Mouse (Mus musculus): ENCODE results near the gene Rsg1. TPM values are rescaled to one million over a fixed set of nuclear protein-coding genes. Genes with fewer than 3 reads are reported as not detected.

Gene Rsg1
- polyA plus RNA-seq, 2 experiments: 0.56 to 0.78 TPM

DNA sequence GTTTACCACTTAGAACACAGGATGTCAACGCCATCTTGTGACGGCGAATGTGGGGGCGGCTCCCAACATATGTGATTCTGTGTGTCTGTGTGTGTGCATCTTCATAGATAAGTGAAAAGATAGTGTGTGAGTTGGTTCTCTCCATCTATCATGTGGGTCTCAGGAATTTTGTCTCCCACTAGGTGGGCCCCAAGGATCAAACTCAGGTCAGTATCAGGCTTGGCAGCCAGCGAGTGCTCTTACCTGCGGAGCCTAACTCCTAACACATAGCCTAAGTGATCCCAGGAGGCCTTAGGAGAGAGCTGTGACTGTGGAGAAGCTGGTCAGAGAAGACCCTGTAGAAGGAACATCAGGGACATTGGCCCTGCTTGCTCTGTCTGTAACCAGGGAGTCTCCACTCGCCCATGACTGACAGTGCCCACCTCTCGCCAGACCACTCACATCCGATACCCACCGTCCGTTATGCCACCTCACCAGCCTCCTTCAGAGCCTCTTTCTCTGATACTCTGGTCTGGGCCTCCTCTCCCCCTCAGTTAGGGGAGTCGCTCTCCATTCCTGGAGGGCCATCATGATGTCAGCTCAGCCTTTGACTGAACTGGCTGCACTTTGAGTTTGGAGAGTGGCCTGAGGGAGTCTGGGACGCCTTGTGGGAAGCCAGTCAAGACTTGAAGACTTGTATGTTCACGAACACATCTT, 3.1 kb upstream of the Rsg1 start:
- peak overlapping the region; percentile 47; the same call in 1 of the 2 replicates for H3K9ac ChIP-seq (replicated peaks)
- peak; percentile 50 for ATAC-seq (ENCODE audit: insufficient read depth)
- TF ChIP-seq EP300 (IDR thresholded peaks at IDR 0.05; ENCODE audit: low read depth) (no peak), CTCF (IDR thresholded peaks at IDR 0.05; ENCODE audit: low read depth) (no peak)
- H3K27ac ChIP-seq: peak overlapping the region; percentile 47
- H3K27me3 ChIP-seq (ENCODE audit: control insufficient read depth, insufficient read depth, low read length): no peaks in the 10 kb centered on the region
- WGBS (ENCODE audit: insufficient replicate concordance): 63% methylated on average over 14 of the region's 14 CpGs
- H3K4me2 ChIP-seq (ENCODE audit: low read depth): peak overlapping the region; percentile 44
- H3K36me3 ChIP-seq (replicated peaks; ENCODE audit: control insufficient read depth, insufficient read depth, low read depth): no peaks in the 10 kb centered on the region
- peak in 1 of 3 experiments; percentile 17 for DNase-seq (ENCODE audit: low read depth in 3 of 3, low spot score in 3 of 3)
- peaks cover 3 to 9% of the 10 kb centered on the region in 2 experiments; a peak in 3 of 4 replicates for H3K4me1 ChIP-seq (replicated peaks; ENCODE audit: control insufficient read depth in 2 of 2, insufficient read depth in 2 of 2, low read length in 1 of 2)
- peak overlapping the region; percentile 41 to 42 for H3K4me3 ChIP-seq (ENCODE audit: insufficient read depth in 1 of 2, low read depth in 2 of 2, low read length in 2 of 2)
- no peaks in the 10 kb centered on the region for H3K9me3 ChIP-seq (ENCODE audit: control insufficient read depth, low read length)

DNA sequence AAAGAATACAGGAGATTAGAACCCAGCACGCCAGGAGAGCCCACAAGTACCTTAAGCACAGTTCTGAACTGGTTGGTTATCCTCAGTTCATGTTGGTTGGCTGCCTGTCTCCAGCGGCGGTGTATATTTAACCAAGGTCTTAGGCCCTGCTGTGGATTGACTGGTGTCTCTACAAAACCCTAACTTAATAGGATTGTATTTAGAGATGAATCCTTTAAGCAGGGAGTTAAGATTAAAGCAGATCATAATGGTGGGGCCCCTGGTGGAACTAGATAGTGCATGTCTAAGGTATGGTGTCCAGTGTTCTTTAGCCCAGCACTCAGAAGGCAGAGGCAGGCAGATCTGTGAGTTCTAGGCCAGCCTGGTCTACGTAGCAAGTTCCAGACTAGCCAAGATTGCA, 2.1 kb upstream of the Rsg1 start:
- no peak overlapping the region for H3K27ac ChIP-seq
- peaks cover 3 to 9% of the 10 kb centered on the region in 2 experiments; a peak in 3 of 4 replicates for H3K4me1 ChIP-seq (replicated peaks; ENCODE audit: control insufficient read depth in 2 of 2, insufficient read depth in 2 of 2, low read length in 1 of 2)
- DNase-seq (ENCODE audit: low read depth in 3 of 3, low spot score in 3 of 3) (no peak), ATAC-seq (ENCODE audit: insufficient read depth) (no peak)
- no peak overlapping the region for H3K4me3 ChIP-seq (ENCODE audit: insufficient read depth in 1 of 2, low read depth in 2 of 2, low read length in 2 of 2)
- H3K36me3 ChIP-seq (replicated peaks; ENCODE audit: control insufficient read depth, insufficient read depth, low read depth): no peaks in the 10 kb centered on the region
- H3K9ac ChIP-seq (replicated peaks): no peak overlapping the region
- no peaks in the 10 kb centered on the region for H3K27me3 ChIP-seq (ENCODE audit: control insufficient read depth, insufficient read depth, low read length)
- TF ChIP-seq CTCF (IDR thresholded peaks at IDR 0.05; ENCODE audit: low read depth) (no peak), EP300 (IDR thresholded peaks at IDR 0.05; ENCODE audit: low read depth) (no peak)
- H3K4me2 ChIP-seq (ENCODE audit: low read depth): no peak overlapping the region
- WGBS (ENCODE audit: insufficient replicate concordance): 78% methylated on average over 4 of the region's 4 CpGs
- H3K9me3 ChIP-seq (ENCODE audit: control insufficient read depth, low read length): no peaks in the 10 kb centered on the region

DNA sequence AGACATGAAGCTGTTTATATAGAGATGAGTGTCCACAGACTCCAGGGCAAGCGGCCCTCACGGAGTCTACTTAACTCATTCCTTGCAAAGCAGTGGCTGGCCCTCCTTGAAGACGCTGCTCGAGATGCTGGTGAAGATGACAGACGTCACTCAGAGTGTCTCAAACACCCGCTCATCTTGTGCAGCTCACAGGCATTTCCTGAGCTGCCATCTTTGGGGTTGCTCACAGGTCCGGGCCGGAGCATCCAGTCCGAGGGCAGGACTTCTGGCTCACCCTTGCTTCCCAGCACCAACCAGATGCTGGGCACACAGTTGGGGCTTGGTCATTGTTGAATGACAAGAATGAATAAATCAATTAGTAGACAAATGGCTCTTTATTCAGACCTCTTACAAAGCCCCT, 864 bp upstream of the Rsg1 start:
- no peak for DNase-seq (ENCODE audit: low read depth in 3 of 3, low spot score in 3 of 3)
- H3K9ac ChIP-seq (replicated peaks): no peak overlapping the region

DNA sequence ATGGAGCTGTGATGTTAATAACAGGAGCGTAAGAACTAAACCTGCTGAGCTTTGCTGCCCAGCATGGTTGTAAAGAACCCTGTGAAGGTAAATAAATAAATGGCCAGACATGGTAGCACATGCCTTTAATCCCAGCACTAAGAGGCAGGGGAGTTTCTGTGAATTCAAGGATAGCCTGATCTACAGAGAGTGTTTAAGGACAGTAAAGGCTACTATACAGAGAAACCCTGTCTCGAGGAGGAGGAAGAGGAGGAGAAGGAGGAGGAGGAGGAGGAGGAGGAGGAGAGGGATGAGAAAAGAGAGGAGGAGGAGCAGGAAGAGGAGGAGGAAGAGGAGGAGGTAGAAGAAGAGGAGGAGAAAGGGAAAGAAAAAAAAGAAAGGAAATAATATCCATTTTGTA, 414 bp upstream of the Rsg1 start:
- H3K9ac ChIP-seq (replicated peaks): no peak overlapping the region
- TF ChIP-seq CTCF (IDR thresholded peaks at IDR 0.05; ENCODE audit: low read depth): no peak
- TF ChIP-seq EP300 (IDR thresholded peaks at IDR 0.05; ENCODE audit: low read depth): no peak
- no peaks in the 10 kb centered on the region for H3K36me3 ChIP-seq (replicated peaks; ENCODE audit: control insufficient read depth, insufficient read depth, low read depth)
- peaks cover 3 to 9% of the 10 kb centered on the region in 2 experiments; a peak in 3 of 4 replicates for H3K4me1 ChIP-seq (replicated peaks; ENCODE audit: control insufficient read depth in 2 of 2, insufficient read depth in 2 of 2, low read length in 1 of 2)
- peak overlapping the region; percentile 90 for H3K4me2 ChIP-seq (ENCODE audit: low read depth)
- H3K9me3 ChIP-seq (ENCODE audit: control insufficient read depth, low read length): no peaks in the 10 kb centered on the region
- H3K27ac ChIP-seq: no peak overlapping the region
- peak overlapping the region in 1 of 2 experiments; percentile 53; a peak in 2 of 4 replicates for H3K4me3 ChIP-seq (ENCODE audit: insufficient read depth in 1 of 2, low read depth in 2 of 2, low read length in 2 of 2)
- WGBS (ENCODE audit: insufficient replicate concordance): 56% methylated on average over 2 of the region's 2 CpGs
- ATAC-seq (ENCODE audit: insufficient read depth) (no peak), DNase-seq (ENCODE audit: low read depth in 3 of 3, low spot score in 3 of 3) (no peak)
- no peaks in the 10 kb centered on the region for H3K27me3 ChIP-seq (ENCODE audit: control insufficient read depth, insufficient read depth, low read length)

More for the DNA sequence above, 864 bp upstream of the Rsg1 start:
- ATAC-seq (ENCODE audit: insufficient read depth): no peak
- no peaks in the 10 kb centered on the region for H3K27me3 ChIP-seq (ENCODE audit: control insufficient read depth, insufficient read depth, low read length)
- H3K27ac ChIP-seq: no peak overlapping the region
- TF ChIP-seq CTCF (IDR thresholded peaks at IDR 0.05; ENCODE audit: low read depth): no peak
- H3K4me1 ChIP-seq (replicated peaks; ENCODE audit: control insufficient read depth in 2 of 2, insufficient read depth in 2 of 2, low read length in 1 of 2): peaks cover 3 to 9% of the 10 kb centered on the region in 2 experiments; a peak in 3 of 4 replicates
- WGBS (ENCODE audit: insufficient replicate concordance): 76% methylated on average over 9 of the region's 9 CpGs
- no peaks in the 10 kb centered on the region for H3K36me3 ChIP-seq (replicated peaks; ENCODE audit: control insufficient read depth, insufficient read depth, low read depth)
- no peak overlapping the region for H3K4me3 ChIP-seq (ENCODE audit: insufficient read depth in 1 of 2, low read depth in 2 of 2, low read length in 2 of 2)
- no peaks in the 10 kb centered on the region for H3K9me3 ChIP-seq (ENCODE audit: control insufficient read depth, low read length)
- peak overlapping the region; percentile 90; the same call in 1 of the 2 replicates for H3K4me2 ChIP-seq (ENCODE audit: low read depth)

DNA sequence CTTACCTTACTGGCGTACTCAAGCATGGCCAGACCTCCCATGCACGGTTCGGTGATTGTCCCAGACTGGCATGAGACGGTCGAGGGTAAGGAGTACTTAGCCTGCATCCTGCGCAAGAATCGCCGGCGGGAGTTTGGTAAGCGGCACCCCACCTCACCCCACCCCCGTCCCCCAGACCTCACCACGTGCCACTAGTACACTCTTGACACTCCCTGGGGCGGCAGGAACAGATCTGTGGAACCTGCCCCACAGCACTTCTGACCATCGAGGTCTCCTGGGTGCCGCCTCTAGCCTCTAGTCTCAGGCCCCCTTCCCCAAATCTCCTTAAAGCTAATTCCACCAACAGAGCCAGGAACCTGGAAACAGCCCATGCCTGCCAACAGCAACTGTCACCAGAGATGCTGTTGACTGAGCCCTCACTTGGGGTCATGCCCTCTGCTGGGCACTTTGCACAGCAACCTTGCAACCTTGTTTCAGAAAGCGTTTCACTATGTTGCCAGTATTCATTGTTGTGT, 638 bp downstream of the Rsg1 start:
- peak overlapping the region; percentile 90 for H3K4me2 ChIP-seq (ENCODE audit: low read depth)
- peak overlapping the region; percentile 53 to 79 for H3K4me3 ChIP-seq (ENCODE audit: insufficient read depth in 1 of 2, low read depth in 2 of 2, low read length in 2 of 2)
- peaks cover 3 to 9% of the 10 kb centered on the region in 2 experiments; a peak in 3 of 4 replicates for H3K4me1 ChIP-seq (replicated peaks; ENCODE audit: control insufficient read depth in 2 of 2, insufficient read depth in 2 of 2, low read length in 1 of 2)
- peak overlapping the region; percentile 28 for H3K9ac ChIP-seq (replicated peaks)
- TF ChIP-seq EP300 (IDR thresholded peaks at IDR 0.05; ENCODE audit: low read depth): no peak
- TF ChIP-seq CTCF (IDR thresholded peaks at IDR 0.05; ENCODE audit: low read depth): peak; percentile 87
- DNase-seq (ENCODE audit: low read depth in 3 of 3, low spot score in 3 of 3) (peak in 2 of 3 experiments; percentile 30 to 42), ATAC-seq (ENCODE audit: insufficient read depth) (peak; percentile 38)
- H3K36me3 ChIP-seq (replicated peaks; ENCODE audit: control insufficient read depth, insufficient read depth, low read depth): no peaks in the 10 kb centered on the region
- 2% methylated on average over 16 of the region's 16 CpGs for WGBS (ENCODE audit: insufficient replicate concordance)
- H3K27me3 ChIP-seq (ENCODE audit: control insufficient read depth, insufficient read depth, low read length): no peaks in the 10 kb centered on the region
- no peaks in the 10 kb centered on the region for H3K9me3 ChIP-seq (ENCODE audit: control insufficient read depth, low read length)
- H3K27ac ChIP-seq: no peak overlapping the region
